Mouse (Mus musculus) small intestine, adult 2 months (tissue): ENCODE measurements around the gene Abt1.

Source experiments
- CTCF ChIP-seq: fragments of 200-500 bp; IDR thresholded peaks from 2 replicates; pipeline ENCODE4 v1.5.1; 2012; ENCODE audit warnings: low read depth, mild to moderate bottlenecking, control low read depth, inconsistent platforms, low read length, moderate library complexity, mixed read lengths; ENCODE audit not compliant: insufficient replicate concordance, insufficient read length; ENCODE audit errors: extremely low read depth
- POLR2A ChIP-seq: fragments of 200-500 bp; IDR thresholded peaks from 2 replicates; pipeline ENCODE4 v1.6.1; 2012; ENCODE audit warnings: low read depth, mild to moderate bottlenecking, control low read depth, inconsistent platforms, low read length, moderate library complexity

- no peak for TF ChIP-seq CTCF
- TF ChIP-seq POLR2A, result no peak
These were observed 13.0 kb downstream of the Abt1 start for GRCm38 (mm10) chr13:23410632-23411031.
